Mouse (Mus musculus): ENCODE measurements around the gene Grb10. TPM values are rescaled to one million over a fixed set of nuclear protein-coding genes. Genes with fewer than 3 reads are reported as not detected.

The Grb10 gene
- polyA plus RNA-seq, 1 experiment from 2014 or later = 410 TPM

GRCm38 (mm10) chr11:11948988-11949365 is 89.5 kb downstream of the Grb10 start:
- H3K4me1 ChIP-seq (replicated peaks) = peaks cover 17% of the 10 kb centered on the region
- H3K27me3 ChIP-seq (ENCODE audit: insufficient read depth, poor library complexity, severe bottlenecking) = no peaks in the 10 kb centered on the region
- no peaks in the 10 kb centered on the region for H3K9me3 ChIP-seq
- no peak for DNase-seq (ENCODE audit: low spot score)
- H3K27ac ChIP-seq = peak overlapping the region; percentile 62; the same call in 1 of the 2 replicates
- no peak overlapping the region for H3K4me3 ChIP-seq
- WGBS = 65% methylated on average over 4 of the region's 4 CpGs
- peaks cover 95% of the 10 kb centered on the region for H3K36me3 ChIP-seq

GRCm38 (mm10) chr11:11948321-11948987 is 90.0 kb downstream of the Grb10 start:
- Histone ChIP-seq H3K27me3 (ENCODE audit: insufficient read depth, poor library complexity, severe bottlenecking) (no peaks in the 10 kb centered on the region), H3K36me3 (peaks cover 95% of the 10 kb centered on the region), H3K4me3 (no peak overlapping the region), H3K4me1 (replicated peaks) (peaks cover 22% of the 10 kb centered on the region), H3K9me3 (no peaks in the 10 kb centered on the region), H3K27ac (peak overlapping the region; percentile 54)
- DNase-seq (ENCODE audit: low spot score) = peak; percentile 34
- 56% methylated on average over 9 of the region's 9 CpGs for WGBS

DNA sequence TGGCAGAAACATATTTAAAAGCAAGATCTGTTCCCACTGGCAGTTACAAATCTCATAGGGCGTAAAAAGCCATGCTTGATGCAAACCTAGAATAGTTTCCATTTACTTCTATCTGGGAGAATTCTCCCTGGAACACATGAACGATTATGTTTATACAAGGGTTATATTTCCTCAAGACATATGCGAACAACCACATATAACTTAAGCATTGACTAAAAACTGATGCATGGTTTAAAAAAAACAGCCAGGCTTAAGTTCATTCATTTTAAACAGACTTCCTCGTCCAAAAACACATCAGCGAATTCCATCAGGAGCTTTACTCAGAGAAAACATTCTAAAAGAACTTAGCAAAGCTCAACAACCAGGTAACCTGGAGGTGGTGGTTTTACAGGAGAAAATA is 90.6 kb downstream of the Grb10 start:
- Histone ChIP-seq H3K36me3 (peaks cover 96% of the 10 kb centered on the region), H3K27me3 (ENCODE audit: insufficient read depth, poor library complexity, severe bottlenecking) (no peaks in the 10 kb centered on the region), H3K27ac (peak overlapping the region; percentile 54; the same call in 1 of the 2 replicates), H3K9me3 (no peaks in the 10 kb centered on the region), H3K4me3 (no peak overlapping the region), H3K4me1 (replicated peaks) (peaks cover 28% of the 10 kb centered on the region)
- WGBS = 88% methylated on average over 5 of the region's 5 CpGs
- no peak for DNase-seq (ENCODE audit: low spot score)

GRCm38 (mm10) chr11:11945766-11946165 is 92.7 kb downstream of the Grb10 start:
- 94% methylated on average over 4 of the region's 4 CpGs for WGBS
- H3K27ac ChIP-seq = no peak overlapping the region
- DNase-seq (ENCODE audit: low spot score) = no peak
- H3K4me1 ChIP-seq (replicated peaks) = peaks cover 45% of the 10 kb centered on the region
- H3K36me3 ChIP-seq = peaks cover 96% of the 10 kb centered on the region
- H3K4me3 ChIP-seq = no peak overlapping the region
- H3K9me3 ChIP-seq = no peaks in the 10 kb centered on the region
- H3K27me3 ChIP-seq (ENCODE audit: insufficient read depth, poor library complexity, severe bottlenecking) = no peaks in the 10 kb centered on the region

DNA sequence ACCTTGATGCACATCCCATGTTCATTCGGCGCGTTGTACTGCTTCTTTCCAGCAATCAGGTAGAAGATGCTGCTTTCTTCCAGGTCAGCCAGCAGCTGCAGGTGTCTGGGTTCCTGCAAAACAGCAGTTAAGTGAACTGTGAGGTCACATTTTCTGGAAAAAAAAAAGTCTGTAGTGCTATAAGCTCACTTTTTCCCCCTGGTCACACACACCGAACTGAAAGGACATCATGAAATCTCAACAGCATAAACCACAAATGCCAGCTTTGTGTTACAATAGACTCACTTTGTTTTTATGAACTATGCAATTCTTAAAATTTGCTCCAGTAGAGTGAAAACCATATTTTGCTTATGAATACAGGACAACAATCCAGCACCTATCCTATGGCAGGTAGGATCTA is 93.7 kb downstream of the Grb10 start:
- peaks cover 92% of the 10 kb centered on the region for H3K36me3 ChIP-seq
- H3K9me3 ChIP-seq = no peaks in the 10 kb centered on the region
- DNase-seq (ENCODE audit: low spot score) = no peak
- peaks cover 45% of the 10 kb centered on the region for H3K4me1 ChIP-seq (replicated peaks)
- H3K27me3 ChIP-seq (ENCODE audit: insufficient read depth, poor library complexity, severe bottlenecking) = no peaks in the 10 kb centered on the region
- no peak overlapping the region for H3K4me3 ChIP-seq
- 95% methylated on average over 4 of the region's 4 CpGs for WGBS
- no peak overlapping the region for H3K27ac ChIP-seq

- H3K4me3 ChIP-seq = no peak overlapping the region
- no peak overlapping the region for H3K27ac ChIP-seq
- peaks cover 44% of the 10 kb centered on the region for H3K4me1 ChIP-seq (replicated peaks)
- H3K27me3 ChIP-seq (ENCODE audit: insufficient read depth, poor library complexity, severe bottlenecking) = no peaks in the 10 kb centered on the region
- no peak for DNase-seq (ENCODE audit: low spot score)
- no peaks in the 10 kb centered on the region for H3K9me3 ChIP-seq
- H3K36me3 ChIP-seq = peaks cover 94% of the 10 kb centered on the region
Observed at GRCm38 (mm10) chr11:11944082-11944349, 94.5 kb downstream of the Grb10 start.

DNA sequence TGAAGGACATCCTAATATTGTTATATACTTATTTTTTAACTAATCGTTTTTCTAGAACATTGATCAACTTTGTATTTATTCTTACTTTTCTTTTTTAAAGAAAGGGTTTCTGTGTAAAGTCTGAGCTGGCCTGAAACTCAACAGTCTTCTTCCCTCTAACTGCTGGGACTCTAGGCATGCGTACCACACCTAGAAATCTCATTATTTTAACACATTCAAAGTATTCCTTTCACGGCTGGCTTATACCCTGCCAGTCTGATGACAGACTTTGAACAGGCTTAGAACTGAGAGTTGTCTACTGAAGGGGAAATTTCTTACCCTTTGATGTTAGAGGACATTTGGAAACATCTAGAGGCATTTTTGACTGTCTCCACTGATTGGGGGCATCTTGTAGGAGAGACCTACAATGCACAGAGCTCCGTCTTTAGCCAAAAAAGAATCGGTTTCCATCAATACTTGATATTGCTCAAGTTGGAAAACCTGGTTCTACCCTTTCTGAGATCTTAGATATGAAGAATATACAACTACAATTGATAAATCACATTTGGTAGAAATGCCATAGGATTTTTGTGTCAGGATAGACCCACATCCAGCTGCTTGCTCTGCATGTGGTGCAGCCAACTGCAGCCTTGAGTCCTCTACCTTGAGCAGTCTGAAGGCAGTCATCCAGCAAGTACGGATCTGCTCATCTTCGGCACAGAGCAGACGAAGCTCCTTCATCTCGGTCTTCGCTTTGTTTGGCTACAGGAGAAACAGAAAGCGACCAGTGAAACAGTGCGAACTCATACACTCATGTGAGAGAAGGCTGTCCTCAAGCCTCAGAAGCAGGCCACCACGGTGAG is 95.0 kb downstream of the Grb10 start:
- H3K27ac ChIP-seq = 0 out of 2 replicates have a peak overlapping the region, but pooled peaks have one; percentile 67
- peaks cover 38% of the 10 kb centered on the region for H3K4me1 ChIP-seq (replicated peaks)
- H3K27me3 ChIP-seq (ENCODE audit: insufficient read depth, poor library complexity, severe bottlenecking) = no peaks in the 10 kb centered on the region
- peaks cover 94% of the 10 kb centered on the region for H3K36me3 ChIP-seq
- H3K4me3 ChIP-seq = no peak overlapping the region
- 84% methylated on average over 13 of the region's 13 CpGs for WGBS
- H3K9me3 ChIP-seq = no peaks in the 10 kb centered on the region
- DNase-seq (ENCODE audit: low spot score) = no peak

DNA sequence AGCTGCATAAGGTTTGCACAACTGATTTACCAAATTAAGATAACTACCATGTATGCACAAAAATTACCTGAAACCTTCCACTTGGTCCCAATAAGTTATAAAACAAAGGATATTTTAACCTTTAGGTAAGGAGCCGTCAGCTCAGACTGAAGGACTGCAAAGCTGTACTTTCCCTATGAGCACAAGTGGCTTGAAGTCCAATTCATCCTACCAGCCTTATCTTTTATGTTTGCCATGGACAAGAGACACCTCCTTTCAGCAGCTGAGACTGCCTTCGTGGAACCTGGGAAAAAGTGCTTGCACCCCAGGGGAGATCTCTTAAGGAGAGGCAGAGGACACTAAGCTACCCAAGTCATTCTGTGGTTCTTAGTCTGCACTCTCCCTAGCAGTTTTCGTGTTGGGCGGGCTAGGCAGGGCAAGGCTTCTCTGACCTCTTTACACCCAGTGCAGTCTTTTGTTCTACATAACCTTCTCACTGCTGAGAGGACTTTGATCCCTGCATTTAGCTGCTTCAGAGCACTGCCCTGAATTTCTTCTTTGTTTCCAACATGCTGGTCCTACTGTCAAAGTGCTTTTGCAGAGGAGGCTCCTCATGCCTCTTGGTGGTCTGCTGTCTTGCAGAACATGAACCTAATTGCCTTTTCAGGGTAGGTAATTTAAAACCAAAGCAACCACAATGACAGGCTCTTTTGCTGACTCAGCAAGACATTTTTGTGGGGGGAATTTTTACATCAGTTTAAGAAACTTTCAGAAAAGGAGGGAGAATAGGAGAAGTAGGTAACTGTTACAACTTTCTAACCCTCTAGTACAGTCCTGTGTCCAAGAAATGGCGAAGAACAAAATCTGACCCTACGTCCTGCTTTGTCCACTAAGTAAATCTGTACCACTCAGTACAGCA is 95.9 kb downstream of the Grb10 start:
- peak; percentile 40 for DNase-seq (ENCODE audit: low spot score)
- H3K27me3 ChIP-seq (ENCODE audit: insufficient read depth, poor library complexity, severe bottlenecking) = no peaks in the 10 kb centered on the region
- peaks cover 94% of the 10 kb centered on the region for H3K36me3 ChIP-seq
- no peak overlapping the region for H3K4me3 ChIP-seq
- no peaks in the 10 kb centered on the region for H3K9me3 ChIP-seq
- 43% methylated on average over 6 of the region's 6 CpGs for WGBS
- H3K27ac ChIP-seq = peak overlapping the region; percentile 67
- peaks cover 35% of the 10 kb centered on the region for H3K4me1 ChIP-seq (replicated peaks)

DNA sequence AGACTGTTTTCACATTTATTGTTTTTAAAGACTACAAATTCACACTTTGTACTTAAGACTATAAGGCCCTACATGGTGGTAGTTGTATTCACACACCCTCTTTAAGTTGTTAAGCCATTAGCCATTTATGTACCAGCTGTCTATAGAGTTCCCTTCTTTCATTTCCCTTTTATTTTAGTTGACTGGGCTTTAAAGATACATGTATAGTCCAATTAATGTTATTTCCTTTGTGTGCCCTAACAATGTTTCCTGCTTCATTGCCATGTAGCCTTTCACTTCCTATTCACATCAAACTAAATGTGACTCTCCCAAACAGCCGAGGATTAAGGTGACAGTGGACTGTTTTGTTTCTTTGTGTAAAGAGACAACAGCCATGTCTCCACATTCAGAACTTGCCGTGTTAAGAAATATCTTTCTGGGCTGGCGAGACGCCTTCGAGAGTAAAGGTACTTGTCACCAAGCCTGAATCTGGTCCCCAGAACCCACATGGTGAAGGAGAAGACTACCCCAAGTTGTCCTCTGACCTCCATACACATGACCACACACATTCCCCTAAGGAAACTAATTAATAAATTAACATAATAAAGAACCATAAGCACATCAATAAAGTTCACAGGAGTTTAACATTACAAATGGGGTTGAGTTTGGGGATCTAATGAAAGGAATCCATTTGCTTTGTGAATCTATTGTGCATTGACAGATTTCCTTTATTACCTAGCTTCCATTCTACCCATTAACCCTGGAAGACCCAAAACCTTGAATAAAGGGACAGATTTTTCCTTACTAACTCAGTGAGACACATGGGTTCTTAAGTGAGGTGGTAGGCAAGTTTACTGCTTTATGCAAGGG is 97.4 kb downstream of the Grb10 start:
- no peak for DNase-seq (ENCODE audit: low spot score)
- Histone ChIP-seq H3K27me3 (ENCODE audit: insufficient read depth, poor library complexity, severe bottlenecking) (no peaks in the 10 kb centered on the region), H3K9me3 (no peaks in the 10 kb centered on the region), H3K4me3 (no peak overlapping the region), H3K4me1 (replicated peaks) (peaks cover 35% of the 10 kb centered on the region), H3K27ac (no peak overlapping the region), H3K36me3 (peaks cover 94% of the 10 kb centered on the region)
- 51% methylated on average over 5 of the region's 5 CpGs for WGBS

- Histone ChIP-seq H3K36me3 (peaks cover 94% of the 10 kb centered on the region), H3K4me3 (no peak overlapping the region), H3K9me3 (no peaks in the 10 kb centered on the region), H3K4me1 (replicated peaks) (peaks cover 35% of the 10 kb centered on the region), H3K27me3 (ENCODE audit: insufficient read depth, poor library complexity, severe bottlenecking) (no peaks in the 10 kb centered on the region), H3K27ac (no peak overlapping the region)
- no peak for DNase-seq (ENCODE audit: low spot score)
- WGBS = 81% methylated on average over 3 of the region's 3 CpGs
Observed at GRCm38 (mm10) chr11:11939611-11940010, 98.9 kb downstream of the Grb10 start.

- H3K36me3 ChIP-seq = peaks cover 94% of the 10 kb centered on the region
- 92% methylated on average over 1 of the region's 1 CpGs for WGBS
- H3K9me3 ChIP-seq = no peaks in the 10 kb centered on the region
- no peak for DNase-seq (ENCODE audit: low spot score)
- H3K27me3 ChIP-seq (ENCODE audit: insufficient read depth, poor library complexity, severe bottlenecking) = no peaks in the 10 kb centered on the region
- H3K4me1 ChIP-seq (replicated peaks) = peaks cover 30% of the 10 kb centered on the region
- no peak overlapping the region for H3K4me3 ChIP-seq
- no peak overlapping the region for H3K27ac ChIP-seq
Observed at GRCm38 (mm10) chr11:11938591-11938990, 99.9 kb downstream of the Grb10 start.

DNA sequence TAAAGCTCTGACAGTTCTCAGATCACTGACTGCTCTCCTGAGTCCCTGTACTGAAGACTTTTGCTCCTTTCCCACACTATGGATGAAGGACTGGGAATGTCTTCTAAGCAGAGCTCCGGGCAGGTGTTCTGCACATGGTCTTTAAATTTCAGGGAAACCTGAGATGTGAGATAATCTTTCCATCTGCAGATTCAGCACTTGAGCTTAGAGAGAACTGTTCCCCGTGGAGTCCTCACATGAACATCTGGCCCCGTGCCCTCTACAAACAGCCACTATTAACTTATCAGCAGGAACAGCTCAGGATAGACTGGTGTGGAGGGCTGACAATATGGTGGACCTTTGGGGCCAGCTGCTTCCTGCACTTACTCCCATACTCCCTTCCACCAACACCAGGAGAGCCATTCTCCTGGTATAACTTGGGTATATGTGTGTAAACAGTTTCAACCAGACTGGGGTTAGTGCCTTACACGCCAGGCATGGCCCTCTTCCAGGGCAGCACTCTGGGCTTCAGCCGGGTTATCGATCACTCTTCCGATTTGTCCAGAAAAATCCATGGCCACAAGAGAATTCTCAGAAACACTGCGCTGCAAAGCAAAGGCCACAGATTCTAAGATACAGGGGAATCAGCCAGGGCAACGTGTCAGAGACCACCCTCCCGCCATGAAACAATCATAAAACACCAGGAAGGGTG is 101.0 kb downstream of the Grb10 start:
- Histone ChIP-seq H3K4me1 (replicated peaks) (peaks cover 19% of the 10 kb centered on the region), H3K27me3 (ENCODE audit: insufficient read depth, poor library complexity, severe bottlenecking) (no peaks in the 10 kb centered on the region), H3K27ac (no peak overlapping the region), H3K4me3 (no peak overlapping the region), H3K9me3 (no peaks in the 10 kb centered on the region), H3K36me3 (peaks cover 96% of the 10 kb centered on the region)
- 86% methylated on average over 10 of the region's 10 CpGs for WGBS
- DNase-seq (ENCODE audit: low spot score) = no peak
